Mouse (Mus musculus) limb, embryonic 12.5 days (tissue): ENCODE data around the gene Tgm4. TPM values are rescaled to one million over a fixed set of nuclear protein-coding genes. Genes with fewer than 3 reads are reported as not detected.

Experiments used
- ATAC-seq: fragments of 200-750 bp; cut with Nextera tagmentation; 2 replicates; pipeline ENCODE4 v1.8.0; 2017; ENCODE audit warnings: low read depth, moderate TSS enrichment; ENCODE audit not compliant: insufficient number of reproducible peaks, insufficient read depth, low FRiP score, low TSS enrichment
- H3K27ac ChIP-seq: fragments of 300-500 bp; sonication (generic); 2 replicates; pipeline ENCODE4 v1.5.1; 2016; ENCODE audit warnings: mild to moderate bottlenecking, moderate library complexity
- H3K27me3 ChIP-seq: fragments of 300-500 bp; sonication (generic); 2 replicates; pipeline ENCODE4 v1.6.1; 2016; ENCODE audit warnings: mild to moderate bottlenecking, moderate library complexity
- H3K36me3 ChIP-seq: fragments of 300-500 bp; sonication (generic); 2 replicates; pipeline ENCODE4 v1.6.1; 2016; ENCODE audit warnings: mild to moderate bottlenecking, moderate library complexity
- H3K4me1 ChIP-seq: fragments of 300-500 bp; sonication (generic); replicated peaks from 2 replicates; pipeline ENCODE4 v1.6.1; 2016
- H3K4me2 ChIP-seq: fragments of 300-500 bp; sonication (generic); 2 replicates; pipeline ENCODE4 v1.6.1; 2016; ENCODE audit warnings: mild to moderate bottlenecking, moderate library complexity
- H3K4me3 ChIP-seq: fragments of 300-500 bp; sonication (generic); replicated peaks from 2 replicates; pipeline ENCODE4 v1.5.1; 2016; ENCODE audit warnings: mild to moderate bottlenecking
- H3K9ac ChIP-seq: fragments of 300-500 bp; sonication (generic); replicated peaks from 2 replicates; pipeline ENCODE4 v1.6.1; 2016; ENCODE audit warnings: mild to moderate bottlenecking, moderate library complexity
- H3K9me3 ChIP-seq: fragments of 300-500 bp; sonication (generic); 2 replicates; pipeline ENCODE4 v1.6.1; 2016; ENCODE audit warnings: mild to moderate bottlenecking, moderate library complexity
- WGBS: fragments of 180-500 bp; shearing (Covaris S2); methylation state at CpG from one replicate; pipeline ENCODE4 v1.1.7; 2016; 5-methylcytosine and 5-hydroxymethylcytosine counted together
- polyA plus RNA-seq: library from polyadenylated mRNA; unstranded; fragments of >200 nt; fragmentation: Nextera tagmentation; extraction: Ambion mirVana; gene quantifications from 2 replicates; pipeline ENCODE4 v1.2.1, GENCODE M21; 2016

Tgm4 gene
- polyA plus RNA-seq, result 0.47 and 0.51 TPM in 2 replicates

- H3K36me3 ChIP-seq, result no peaks in the 10 kb centered on the region
- no peaks in the 10 kb centered on the region for H3K27me3 ChIP-seq
- H3K9me3 ChIP-seq, result no peaks in the 10 kb centered on the region
- H3K9ac ChIP-seq, result no peak within 1 kb of the TSS
- ATAC-seq, result no peak
- WGBS, result 86% methylated on average over 4 of the region's 4 CpGs
- no peak within 1 kb of the TSS for H3K4me2 ChIP-seq
- H3K4me3 ChIP-seq, result no peak within 1 kb of the TSS
- H3K4me1 ChIP-seq, result no peaks in the 10 kb centered on the region
- no peak within 1 kb of the TSS for H3K27ac ChIP-seq
Observed at GRCm38 (mm10) chr9:123034426-123034825, at the start of gene Tgm4. TSS of gene Tgm4 (plus strand) at chr9:123034726.

GRCm38 (mm10) chr9:122998406-122999192, 35.9 kb upstream of the Tgm4 start:
- ATAC-seq, result no peak
- Histone ChIP-seq H3K27ac (no peak overlapping the region), H3K9ac (no peak overlapping the region), H3K36me3 (peaks cover 78% of the 10 kb centered on the region), H3K27me3 (no peaks in the 10 kb centered on the region), H3K4me3 (no peak overlapping the region), H3K4me2 (no peak overlapping the region), H3K9me3 (no peaks in the 10 kb centered on the region), H3K4me1 (no peaks in the 10 kb centered on the region)
- 94% methylated on average over 10 of the region's 10 CpGs for WGBS

GRCm38 (mm10) chr9:122999193-122999586, 35.3 kb upstream of the Tgm4 start:
- Histone ChIP-seq H3K4me2 (no peak overlapping the region), H3K9me3 (no peaks in the 10 kb centered on the region), H3K9ac (no peak overlapping the region), H3K4me3 (no peak overlapping the region), H3K27me3 (no peaks in the 10 kb centered on the region), H3K36me3 (peaks cover 79% of the 10 kb centered on the region), H3K27ac (no peak overlapping the region), H3K4me1 (no peaks in the 10 kb centered on the region)
- WGBS, result 93% methylated on average over 4 of the region's 4 CpGs
- no peak for ATAC-seq

- Histone ChIP-seq H3K27ac (no peak overlapping the region), H3K9me3 (no peaks in the 10 kb centered on the region), H3K4me1 (no peaks in the 10 kb centered on the region), H3K27me3 (no peaks in the 10 kb centered on the region), H3K4me3 (no peak overlapping the region), H3K4me2 (no peak overlapping the region), H3K36me3 (peaks cover 92% of the 10 kb centered on the region), H3K9ac (no peak overlapping the region)
- WGBS, result 94% methylated on average over 2 of the region's 2 CpGs
- no peak for ATAC-seq
Observed at GRCm38 (mm10) chr9:123004718-123005117, 29.8 kb upstream of the Tgm4 start.

GRCm38 (mm10) chr9:123006071-123006470, 28.5 kb upstream of the Tgm4 start:
- 87% methylated on average over 6 of the region's 6 CpGs for WGBS
- Histone ChIP-seq H3K27me3 (no peaks in the 10 kb centered on the region), H3K9me3 (no peaks in the 10 kb centered on the region), H3K27ac (no peak overlapping the region), H3K36me3 (peaks cover 95% of the 10 kb centered on the region), H3K4me1 (no peaks in the 10 kb centered on the region), H3K4me2 (no peak overlapping the region), H3K4me3 (no peak overlapping the region), H3K9ac (no peak overlapping the region)
- no peak for ATAC-seq

GRCm38 (mm10) chr9:123020995-123021631, 13.4 kb upstream of the Tgm4 start, which contains the start of gene Tmem42:
TSS of gene Tmem42 (plus strand) at chr9:123021326.
- peak within 1 kb of the TSS; percentile 69 for H3K4me2 ChIP-seq
- peak; percentile 98 for ATAC-seq
- under 1% methylated on average over 57 of the region's 69 CpGs for WGBS

GRCm38 (mm10) chr9:123021636-123022379, 12.7 kb upstream of the Tgm4 start:
- Histone ChIP-seq H3K4me3 (peak overlapping the region; percentile 68), H3K36me3 (peaks cover 19% of the 10 kb centered on the region), H3K4me1 (peaks cover 13% of the 10 kb centered on the region), H3K9ac (peak overlapping the region; percentile 80; the same call in 1 of the 2 replicates), H3K4me2 (peak overlapping the region; percentile 69), H3K9me3 (no peaks in the 10 kb centered on the region), H3K27me3 (no peaks in the 10 kb centered on the region), H3K27ac (no peak overlapping the region)
- ATAC-seq, result peak; percentile 52
- 46% methylated on average over 16 of the region's 24 CpGs for WGBS

More at GRCm38 (mm10) chr9:123020995-123021631, 13.4 kb upstream of the Tgm4 start, which contains the start of gene Tmem42:
- H3K4me3 ChIP-seq, result peak within 1 kb of the TSS; percentile 68
- peaks cover 26% of the 10 kb centered on the region for H3K36me3 ChIP-seq
- H3K9ac ChIP-seq, result peak within 1 kb of the TSS; percentile 80
- peak within 1 kb of the TSS; percentile 97 for H3K27ac ChIP-seq
- no peaks in the 10 kb centered on the region for H3K27me3 ChIP-seq
- H3K4me1 ChIP-seq, result peaks cover 13% of the 10 kb centered on the region
- no peaks in the 10 kb centered on the region for H3K9me3 ChIP-seq

GRCm38 (mm10) chr9:123024201-123024600, 10.3 kb upstream of the Tgm4 start:
- 83% methylated on average over 2 of the region's 2 CpGs for WGBS
- ATAC-seq, result no peak
- H3K4me3 ChIP-seq, result no peak overlapping the region
- no peak overlapping the region for H3K27ac ChIP-seq
- no peak overlapping the region for H3K4me2 ChIP-seq
- H3K9me3 ChIP-seq, result no peaks in the 10 kb centered on the region
- no peak overlapping the region for H3K9ac ChIP-seq
- no peaks in the 10 kb centered on the region for H3K36me3 ChIP-seq
- peaks cover 13% of the 10 kb centered on the region for H3K4me1 ChIP-seq
- no peaks in the 10 kb centered on the region for H3K27me3 ChIP-seq

- no peaks in the 10 kb centered on the region for H3K4me1 ChIP-seq
- H3K9me3 ChIP-seq, result no peaks in the 10 kb centered on the region
- H3K9ac ChIP-seq, result no peak overlapping the region
- no peak overlapping the region for H3K4me2 ChIP-seq
- no peak overlapping the region for H3K27ac ChIP-seq
- no peak overlapping the region for H3K4me3 ChIP-seq
- ATAC-seq, result no peak
- H3K27me3 ChIP-seq, result no peaks in the 10 kb centered on the region
- H3K36me3 ChIP-seq, result no peaks in the 10 kb centered on the region
- 80% methylated on average over 13 of the region's 13 CpGs for WGBS
Observed at GRCm38 (mm10) chr9:123031496-123032246, 2.9 kb upstream of the Tgm4 start.

GRCm38 (mm10) chr9:123047665-123048064, 13.1 kb downstream of the Tgm4 start:
- Histone ChIP-seq H3K4me3 (no peak overlapping the region), H3K36me3 (no peaks in the 10 kb centered on the region), H3K27me3 (no peaks in the 10 kb centered on the region), H3K9ac (no peak overlapping the region), H3K4me1 (no peaks in the 10 kb centered on the region), H3K4me2 (no peak overlapping the region), H3K27ac (no peak overlapping the region), H3K9me3 (no peaks in the 10 kb centered on the region)
- ATAC-seq, result no peak
- WGBS, result 92% methylated on average over 1 of the region's 1 CpGs
